Mouse (Mus musculus) heart, adult 2 months (tissue): Measurements from ENCODE around the gene Defa17. TPM values are rescaled to one million over a fixed set of nuclear protein-coding genes. Genes with fewer than 3 reads are reported as not detected.
"Not testable (repeated sequence)": the region's sequence is repeated elsewhere in the genome, so short reads cannot be mapped to it uniquely, and the experiment has no call there.

Source experiments
- DNase-seq, 2 experiments: peaks; one replicate each; pipeline ENCODE4 v3.0.0; 2021
- H3K27ac ChIP-seq: fragments of 200-600 bp; 2 replicates; pipeline ENCODE4 v1.8.1; 2022
- H3K27me3 ChIP-seq: fragments of 200-500 bp; 2 replicates; pipeline ENCODE4 v1.6.1; 2012; ENCODE audit warnings: mild to moderate bottlenecking, low read length, inconsistent platforms, mixed read lengths; ENCODE audit not compliant: control insufficient read depth, insufficient read depth
- H3K36me3 ChIP-seq: fragments of 200-500 bp; 2 replicates; pipeline ENCODE4 v1.6.1; 2012; ENCODE audit warnings: low read length, inconsistent platforms; ENCODE audit not compliant: control insufficient read depth, insufficient read depth
- H3K4me1 ChIP-seq: fragments of 200-500 bp; 2 replicates; pipeline ENCODE4 v1.6.1; 2011; ENCODE audit warnings: low read length; ENCODE audit not compliant: control insufficient read depth, insufficient read depth
- H3K4me3 ChIP-seq: fragments of 200-600 bp; 2 replicates; pipeline ENCODE4 v1.8.1; 2022
- H3K79me2 ChIP-seq: fragments of 200-500 bp; replicated peaks from 2 replicates; pipeline ENCODE4 v1.6.1; 2012; ENCODE audit warnings: mild to moderate bottlenecking, inconsistent platforms, low read length, moderate library complexity, mixed read lengths; ENCODE audit not compliant: control insufficient read depth, insufficient read depth
- H3K9ac ChIP-seq: fragments of 200-500 bp; 2 replicates; pipeline ENCODE4 v1.6.1; 2012; ENCODE audit warnings: low read depth, mild to moderate bottlenecking, control low read depth, inconsistent platforms, low read length, mixed read lengths
- WGBS: fragments of 180-500 bp; shearing (Covaris S2); methylation state at CpG from one replicate; pipeline ENCODE4 v1.1.7; 2018; 5-methylcytosine and 5-hydroxymethylcytosine counted together
- intact Hi-C: fragments of 180-260 bp; cut with DNase I; formaldehyde crosslinking; loops from one replicate; pipeline ENCODE4 v1.15.1; 2025
- long read RNA-seq: library from polyadenylated mRNA; stranded (forward); transcript quantifications from one replicate; pipeline ENCODE4 v2.0.0, GENCODE M21; 2021
- polyA plus RNA-seq: library from polyadenylated mRNA; depleted of rRNA; stranded (reverse); fragments of >200 nt; gene quantifications from 2 replicates; pipeline ENCODE4 v1.2.3, GENCODE M21; 2012; rRNA removed
- total RNA-seq, 2 experiments: library from RNA; stranded (reverse); gene quantifications; 2 replicates each; pipeline ENCODE4 v1.2.3; 2021

The Defa17 gene
- total RNA-seq (not detected), polyA plus RNA-seq (not detected in 2 replicates)
- long read RNA-seq: 0 reads

DNA sequence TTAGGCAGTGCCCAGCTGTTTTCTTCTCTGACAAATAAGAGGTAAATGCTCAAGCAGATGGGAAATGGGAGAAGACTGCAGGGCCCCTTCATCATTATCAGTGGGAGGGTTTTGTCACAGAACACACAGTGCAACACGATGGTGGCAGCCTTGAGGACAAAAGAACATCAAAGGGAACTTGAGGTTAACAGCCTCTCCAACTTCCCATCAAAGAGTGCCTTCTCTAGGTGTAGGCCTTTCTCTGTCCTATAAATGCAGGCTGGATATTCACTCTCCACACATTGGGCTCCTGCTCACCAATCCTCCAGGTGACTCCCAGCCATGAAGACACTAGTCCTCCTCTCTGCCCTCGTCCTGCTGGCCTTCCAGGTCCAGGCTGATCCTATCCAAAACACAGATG, at the start of gene Defa17:
Gene Defa17, plus strand, starts transcription at position 301 of the 400 bp plus-strand sequence.
- H3K79me2 ChIP-seq, H3K27ac ChIP-seq, intact Hi-C loops, DNase-seq, H3K9ac ChIP-seq, H3K27me3 ChIP-seq, H3K4me3 ChIP-seq, H3K36me3 ChIP-seq, H3K4me1 ChIP-seq: not testable (repeated sequence)
- WGBS: 100% methylated on average over 1 of the region's 2 CpGs

DNA sequence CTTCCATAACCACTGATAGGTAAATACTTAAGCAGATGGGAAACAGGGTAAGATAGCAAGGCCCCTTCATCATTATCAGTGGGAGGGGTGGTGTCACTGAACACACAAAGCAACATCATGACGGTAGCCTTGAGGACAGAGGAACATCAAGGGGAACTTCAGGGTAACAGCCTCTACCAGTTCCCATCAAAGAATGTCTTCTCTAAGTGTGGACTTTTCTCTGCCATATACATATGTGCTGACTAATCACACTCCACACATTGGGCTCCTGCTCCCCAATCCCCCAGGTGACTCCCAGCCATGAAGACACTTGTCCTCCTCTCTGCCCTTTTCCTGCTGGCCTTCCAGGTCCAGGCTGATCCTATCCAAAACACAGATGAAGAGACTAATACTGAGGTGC, 37.7 kb upstream of the Defa17 start, which contains the start of gene Defa26:
Gene Defa26, plus strand, starts transcription at position 301 of the 400 bp plus-strand sequence.
- H3K27me3 ChIP-seq, H3K36me3 ChIP-seq, intact Hi-C loops, H3K9ac ChIP-seq, H3K79me2 ChIP-seq, DNase-seq, H3K4me1 ChIP-seq, H3K27ac ChIP-seq, H3K4me3 ChIP-seq: not testable (repeated sequence)
- WGBS: 80% methylated on average over 1 of the region's 1 CpGs

DNA sequence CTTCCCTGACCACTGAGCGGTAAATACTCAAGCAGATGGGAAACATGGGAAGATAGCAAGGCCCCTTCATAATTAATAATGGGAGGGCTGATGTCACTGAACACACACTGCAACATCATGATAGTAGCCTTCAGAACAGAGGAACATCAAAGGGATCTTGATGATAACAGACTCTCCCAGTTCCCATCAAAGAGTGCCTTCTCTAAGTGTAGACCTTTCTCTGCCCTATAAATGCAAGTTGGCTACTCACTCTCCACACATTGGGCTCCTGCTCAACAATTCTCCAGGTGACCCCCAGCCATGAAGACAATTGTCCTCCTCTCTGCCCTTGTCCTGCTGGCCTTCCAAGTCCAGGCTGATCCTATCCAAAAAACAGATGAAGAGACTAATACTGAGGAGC, 9.9 kb downstream of the Defa17 start, which contains the start of gene Defa34:
Gene Defa34, plus strand, starts transcription at position 301 of the 400 bp plus-strand sequence.
- H3K27ac ChIP-seq, H3K9ac ChIP-seq, DNase-seq, intact Hi-C loops, H3K36me3 ChIP-seq, H3K4me1 ChIP-seq, H3K4me3 ChIP-seq, H3K79me2 ChIP-seq, H3K27me3 ChIP-seq: not testable (repeated sequence)
- 75% methylated on average over 1 of the region's 1 CpGs for WGBS

DNA sequence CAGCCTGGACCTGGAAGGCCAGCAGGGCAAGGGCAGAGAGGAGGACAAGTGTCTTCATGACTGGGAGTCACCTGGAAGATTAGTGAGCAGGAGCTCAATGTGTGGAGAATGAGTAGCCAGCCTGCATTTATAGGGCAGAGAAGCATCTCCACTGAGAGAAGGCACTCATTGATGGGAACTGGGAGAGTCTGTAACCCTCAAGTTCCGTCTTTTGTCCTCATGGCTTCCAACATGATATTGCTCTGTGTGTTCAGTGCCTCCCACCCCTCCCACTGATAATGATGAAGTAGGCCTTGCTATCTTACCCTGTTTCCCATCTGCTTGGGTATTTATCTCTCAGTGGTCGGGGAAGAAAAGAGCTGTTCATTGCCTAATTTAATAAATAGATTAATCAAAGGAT, 48.0 kb downstream of the Defa17 start, which contains the start of gene AY761184:
Gene AY761184, minus strand, starts transcription at position 101 of the 400 bp plus-strand sequence.
- DNase-seq, H3K27ac ChIP-seq, H3K36me3 ChIP-seq, H3K4me1 ChIP-seq, H3K79me2 ChIP-seq, H3K9ac ChIP-seq, H3K27me3 ChIP-seq, intact Hi-C loops, H3K4me3 ChIP-seq: not testable (repeated sequence)
- WGBS: 60% methylated on average over 2 of the region's 2 CpGs

Other genes with a start within 250 kb of the Defa17 start
- gene Defa36, start 228.4 kb upstream of the Defa17 start, total RNA-seq: not detected
- not detected in 2 replicates for gene Defa36, start 228.4 kb upstream of the Defa17 start, polyA plus RNA-seq
- gene Gm7849, start 199.2 kb upstream of the Defa17 start, total RNA-seq: not detected
- not detected in 2 replicates for gene Gm7849, start 199.2 kb upstream of the Defa17 start, polyA plus RNA-seq
- gene Defa20, start 146.5 kb upstream of the Defa17 start, total RNA-seq: not detected
- not detected in 2 replicates for gene Defa20, start 146.5 kb upstream of the Defa17 start, polyA plus RNA-seq
- gene Defa32, start 126.7 kb upstream of the Defa17 start, total RNA-seq: not detected
- not detected in 2 replicates for gene Defa32, start 126.7 kb upstream of the Defa17 start, polyA plus RNA-seq
- not detected for gene Defa37, start 90.4 kb upstream of the Defa17 start, total RNA-seq
- not detected in 2 replicates for gene Defa37, start 90.4 kb upstream of the Defa17 start, polyA plus RNA-seq
- not detected for gene Defa28, start 72.8 kb upstream of the Defa17 start, total RNA-seq
- gene Defa28, start 72.8 kb upstream of the Defa17 start, polyA plus RNA-seq: not detected in 2 replicates
- gene Gm7861, start 61.3 kb upstream of the Defa17 start, total RNA-seq: not detected
- 0.57 TPM in 1 of 2 replicates, not detected in the other for gene Gm7861, start 61.3 kb upstream of the Defa17 start, polyA plus RNA-seq
- gene Defa26, start 37.6 kb upstream of the Defa17 start, total RNA-seq: not detected
- not detected in 2 replicates for gene Defa26, start 37.6 kb upstream of the Defa17 start, polyA plus RNA-seq
- gene Defa34, start 10.0 kb downstream of the Defa17 start, total RNA-seq: not detected
- gene Defa34, start 10.0 kb downstream of the Defa17 start, polyA plus RNA-seq: not detected in 2 replicates
- gene AY761184, start 47.9 kb downstream of the Defa17 start, total RNA-seq: not detected
- gene AY761184, start 47.9 kb downstream of the Defa17 start, polyA plus RNA-seq: not detected in 2 replicates
- not detected for gene Defa24, start 78.7 kb downstream of the Defa17 start, total RNA-seq
- not detected in 2 replicates for gene Defa24, start 78.7 kb downstream of the Defa17 start, polyA plus RNA-seq
- gene Defb50, start 167.8 kb downstream of the Defa17 start, total RNA-seq: not detected
- not detected in 2 replicates for gene Defb50, start 167.8 kb downstream of the Defa17 start, polyA plus RNA-seq
- gene Defb2, start 184.1 kb downstream of the Defa17 start, total RNA-seq: not detected
- not detected in 2 replicates for gene Defb2, start 184.1 kb downstream of the Defa17 start, polyA plus RNA-seq
- not detected for gene Defb10, start 203.1 kb downstream of the Defa17 start, total RNA-seq
- not detected in 2 replicates for gene Defb10, start 203.1 kb downstream of the Defa17 start, polyA plus RNA-seq
- not detected for gene Defb9, start 229.6 kb downstream of the Defa17 start, total RNA-seq
- not detected in 2 replicates for gene Defb9, start 229.6 kb downstream of the Defa17 start, polyA plus RNA-seq